Mouse (Mus musculus): Measurements from ENCODE around the gene Dhrs1. TPM values are rescaled to one million over a fixed set of nuclear protein-coding genes. Genes with fewer than 3 reads are reported as not detected.

Dhrs1 gene
- polyA plus RNA-seq, 1 experiment from 2014 or later = 75.9 TPM

- H3K36me3 ChIP-seq (replicated peaks; ENCODE audit: control insufficient read depth, insufficient read depth, low read depth, low read length) = no peaks in the 10 kb centered on the region
These were observed 36.0 kb downstream of the Dhrs1 start for GRCm38 (mm10) chr14:55709509-55709908.

GRCm38 (mm10) chr14:55707397-55707796, 38.1 kb downstream of the Dhrs1 start:
- no peak overlapping the region for H3K4me2 ChIP-seq (ENCODE audit: low read depth, low read length)
- no peaks in the 10 kb centered on the region for H3K36me3 ChIP-seq (replicated peaks; ENCODE audit: control insufficient read depth, insufficient read depth, low read depth, low read length)
- no peaks in the 10 kb centered on the region; the same call in 1 of the 2 replicates for H3K27me3 ChIP-seq (ENCODE audit: control insufficient read depth, insufficient read depth, low read length)
- WGBS = 79% methylated on average over 5 of the region's 5 CpGs
- no peak overlapping the region for H3K9ac ChIP-seq (replicated peaks; ENCODE audit: low read length)
- no peaks in the 10 kb centered on the region for H3K4me1 ChIP-seq (ENCODE audit: control insufficient read depth, insufficient read depth, low read length)
- no peak overlapping the region for H3K27ac ChIP-seq (replicated peaks; ENCODE audit: low read depth, low read length)
- ATAC-seq (replicated peaks; ENCODE audit: insufficient number of reproducible peaks, low FRiP score, low TSS enrichment, low read depth) (no peak), DNase-seq (ENCODE audit: low spot score) (no peak)
- H3K9me3 ChIP-seq (replicated peaks; ENCODE audit: control insufficient read depth, low read length) = no peaks in the 10 kb centered on the region
- no peak overlapping the region for H3K4me3 ChIP-seq (ENCODE audit: low read depth, low read length)

More at GRCm38 (mm10) chr14:55709509-55709908, 36.0 kb downstream of the Dhrs1 start:
- Histone ChIP-seq H3K9ac (replicated peaks; ENCODE audit: low read length) (no peak overlapping the region), H3K4me2 (ENCODE audit: low read depth, low read length) (no peak overlapping the region), H3K9me3 (replicated peaks; ENCODE audit: control insufficient read depth, low read length) (no peaks in the 10 kb centered on the region), H3K27me3 (ENCODE audit: control insufficient read depth, insufficient read depth, low read length) (peaks cover 4% of the 10 kb centered on the region), H3K4me3 (ENCODE audit: low read depth, low read length) (no peak overlapping the region), H3K27ac (replicated peaks; ENCODE audit: low read depth, low read length) (no peak overlapping the region), H3K4me1 (ENCODE audit: control insufficient read depth, insufficient read depth, low read length) (no peaks in the 10 kb centered on the region)
- 81% methylated on average over 4 of the region's 4 CpGs for WGBS
- ATAC-seq (replicated peaks; ENCODE audit: insufficient number of reproducible peaks, low FRiP score, low TSS enrichment, low read depth) = no peak
- DNase-seq (ENCODE audit: low spot score) = no peak

GRCm38 (mm10) chr14:55706051-55706600, 39.4 kb downstream of the Dhrs1 start:
- 92% methylated on average over 8 of the region's 8 CpGs for WGBS
- Histone ChIP-seq H3K4me1 (ENCODE audit: control insufficient read depth, insufficient read depth, low read length) (no peaks in the 10 kb centered on the region), H3K4me2 (ENCODE audit: low read depth, low read length) (no peak overlapping the region), H3K4me3 (ENCODE audit: low read depth, low read length) (no peak overlapping the region), H3K9me3 (replicated peaks; ENCODE audit: control insufficient read depth, low read length) (no peaks in the 10 kb centered on the region), H3K27me3 (ENCODE audit: control insufficient read depth, insufficient read depth, low read length) (no peaks in the 10 kb centered on the region), H3K27ac (replicated peaks; ENCODE audit: low read depth, low read length) (no peak overlapping the region), H3K9ac (replicated peaks; ENCODE audit: low read length) (no peak overlapping the region), H3K36me3 (replicated peaks; ENCODE audit: control insufficient read depth, insufficient read depth, low read depth, low read length) (no peaks in the 10 kb centered on the region)
- ATAC-seq (replicated peaks; ENCODE audit: insufficient number of reproducible peaks, low FRiP score, low TSS enrichment, low read depth) (no peak), DNase-seq (ENCODE audit: low spot score) (no peak)

GRCm38 (mm10) chr14:55702761-55703160, 42.7 kb downstream of the Dhrs1 start:
- Histone ChIP-seq H3K36me3 (replicated peaks; ENCODE audit: control insufficient read depth, insufficient read depth, low read depth, low read length) (no peaks in the 10 kb centered on the region), H3K9me3 (replicated peaks; ENCODE audit: control insufficient read depth, low read length) (no peaks in the 10 kb centered on the region), H3K4me2 (ENCODE audit: low read depth, low read length) (no peak overlapping the region), H3K4me1 (ENCODE audit: control insufficient read depth, insufficient read depth, low read length) (no peaks in the 10 kb centered on the region), H3K9ac (replicated peaks; ENCODE audit: low read length) (no peak overlapping the region), H3K27me3 (ENCODE audit: control insufficient read depth, insufficient read depth, low read length) (no peaks in the 10 kb centered on the region), H3K4me3 (ENCODE audit: low read depth, low read length) (no peak overlapping the region), H3K27ac (replicated peaks; ENCODE audit: low read depth, low read length) (no peak overlapping the region)
- DNase-seq (ENCODE audit: low spot score) = no peak
- 67% methylated on average over 6 of the region's 6 CpGs for WGBS
- ATAC-seq (replicated peaks; ENCODE audit: insufficient number of reproducible peaks, low FRiP score, low TSS enrichment, low read depth) = no peak

- H3K4me3 ChIP-seq (ENCODE audit: low read depth, low read length) = no peak overlapping the region
- H3K4me1 ChIP-seq (ENCODE audit: control insufficient read depth, insufficient read depth, low read length) = no peaks in the 10 kb centered on the region
- no peaks in the 10 kb centered on the region for H3K9me3 ChIP-seq (replicated peaks; ENCODE audit: control insufficient read depth, low read length)
- no peak overlapping the region for H3K27ac ChIP-seq (replicated peaks; ENCODE audit: low read depth, low read length)
- H3K36me3 ChIP-seq (replicated peaks; ENCODE audit: control insufficient read depth, insufficient read depth, low read depth, low read length) = no peaks in the 10 kb centered on the region
- no peak overlapping the region for H3K4me2 ChIP-seq (ENCODE audit: low read depth, low read length)
- ATAC-seq (replicated peaks; ENCODE audit: insufficient number of reproducible peaks, low FRiP score, low TSS enrichment, low read depth) (no peak), DNase-seq (ENCODE audit: low spot score) (no peak)
- WGBS = 73% methylated on average over 9 of the region's 9 CpGs
- H3K9ac ChIP-seq (replicated peaks; ENCODE audit: low read length) = no peak overlapping the region
- H3K27me3 ChIP-seq (ENCODE audit: control insufficient read depth, insufficient read depth, low read length) = no peaks in the 10 kb centered on the region
These were observed 44.4 kb downstream of the Dhrs1 start for GRCm38 (mm10) chr14:55701131-55701530.

- no peak for ATAC-seq (replicated peaks; ENCODE audit: insufficient number of reproducible peaks, low FRiP score, low TSS enrichment, low read depth)
- H3K4me3 ChIP-seq (ENCODE audit: low read depth, low read length) = no peak overlapping the region
- 87% methylated on average over 4 of the region's 4 CpGs for WGBS
- no peak overlapping the region for H3K27ac ChIP-seq (replicated peaks; ENCODE audit: low read depth, low read length)
- no peaks in the 10 kb centered on the region for H3K27me3 ChIP-seq (ENCODE audit: control insufficient read depth, insufficient read depth, low read length)
- no peak overlapping the region for H3K9ac ChIP-seq (replicated peaks; ENCODE audit: low read length)
- H3K4me2 ChIP-seq (ENCODE audit: low read depth, low read length) = no peak overlapping the region
- no peak for DNase-seq (ENCODE audit: low spot score)
- H3K9me3 ChIP-seq (replicated peaks; ENCODE audit: control insufficient read depth, low read length) = no peaks in the 10 kb centered on the region
- H3K36me3 ChIP-seq (replicated peaks; ENCODE audit: control insufficient read depth, insufficient read depth, low read depth, low read length) = no peaks in the 10 kb centered on the region
- no peaks in the 10 kb centered on the region for H3K4me1 ChIP-seq (ENCODE audit: control insufficient read depth, insufficient read depth, low read length)
These were observed 48.3 kb downstream of the Dhrs1 start for GRCm38 (mm10) chr14:55697226-55697625.

GRCm38 (mm10) chr14:55689433-55689832, 56.1 kb downstream of the Dhrs1 start:
- no peak overlapping the region for H3K27ac ChIP-seq (replicated peaks; ENCODE audit: low read depth, low read length)
- DNase-seq (ENCODE audit: low spot score) = no peak
- ATAC-seq (replicated peaks; ENCODE audit: insufficient number of reproducible peaks, low FRiP score, low TSS enrichment, low read depth) = no peak
- H3K9ac ChIP-seq (replicated peaks; ENCODE audit: low read length) = no peak overlapping the region
- H3K4me3 ChIP-seq (ENCODE audit: low read depth, low read length) = no peak overlapping the region
- no peaks in the 10 kb centered on the region for H3K36me3 ChIP-seq (replicated peaks; ENCODE audit: control insufficient read depth, insufficient read depth, low read depth, low read length)
- WGBS = 73% methylated on average over 10 of the region's 10 CpGs
- no peaks in the 10 kb centered on the region for H3K4me1 ChIP-seq (ENCODE audit: control insufficient read depth, insufficient read depth, low read length)
- no peaks in the 10 kb centered on the region for H3K9me3 ChIP-seq (replicated peaks; ENCODE audit: control insufficient read depth, low read length)
- no peaks in the 10 kb centered on the region for H3K27me3 ChIP-seq (ENCODE audit: control insufficient read depth, insufficient read depth, low read length)
- H3K4me2 ChIP-seq (ENCODE audit: low read depth, low read length) = no peak overlapping the region

Data from embryonic facial prominence, embryonic 11.5 days (tissue).